Mouse (Mus musculus) limb, embryonic 12.5 days (tissue): ENCODE data around the gene Pip5k1b. TPM values are rescaled to one million over a fixed set of nuclear protein-coding genes. Genes with fewer than 3 reads are reported as not detected.
A peak's percentile ranks its signal among the peaks of the same experiment; 100 is the strongest.
"Not testable (repeated sequence)": the region's sequence is repeated elsewhere in the genome, so short reads cannot be mapped to it uniquely, and the experiment has no call there.

ENCODE experiments used
- ATAC-seq: fragments of 200-750 bp; cut with Nextera tagmentation; 2 replicates; pipeline ENCODE4 v1.8.0; 2017; ENCODE audit warnings: low read depth, moderate TSS enrichment; ENCODE audit not compliant: insufficient number of reproducible peaks, insufficient read depth, low FRiP score, low TSS enrichment
- H3K27ac ChIP-seq: fragments of 300-500 bp; sonication (generic); 2 replicates; pipeline ENCODE4 v1.5.1; 2016; ENCODE audit warnings: mild to moderate bottlenecking, moderate library complexity
- H3K27me3 ChIP-seq: fragments of 300-500 bp; sonication (generic); 2 replicates; pipeline ENCODE4 v1.6.1; 2016; ENCODE audit warnings: mild to moderate bottlenecking, moderate library complexity
- H3K36me3 ChIP-seq: fragments of 300-500 bp; sonication (generic); 2 replicates; pipeline ENCODE4 v1.6.1; 2016; ENCODE audit warnings: mild to moderate bottlenecking, moderate library complexity
- H3K4me1 ChIP-seq: fragments of 300-500 bp; sonication (generic); replicated peaks from 2 replicates; pipeline ENCODE4 v1.6.1; 2016
- H3K4me2 ChIP-seq: fragments of 300-500 bp; sonication (generic); 2 replicates; pipeline ENCODE4 v1.6.1; 2016; ENCODE audit warnings: mild to moderate bottlenecking, moderate library complexity
- H3K4me3 ChIP-seq: fragments of 300-500 bp; sonication (generic); replicated peaks from 2 replicates; pipeline ENCODE4 v1.5.1; 2016; ENCODE audit warnings: mild to moderate bottlenecking
- H3K9ac ChIP-seq: fragments of 300-500 bp; sonication (generic); replicated peaks from 2 replicates; pipeline ENCODE4 v1.6.1; 2016; ENCODE audit warnings: mild to moderate bottlenecking, moderate library complexity
- H3K9me3 ChIP-seq: fragments of 300-500 bp; sonication (generic); 2 replicates; pipeline ENCODE4 v1.6.1; 2016; ENCODE audit warnings: mild to moderate bottlenecking, moderate library complexity
- whole genome bisulfite sequencing: fragments of 180-500 bp; shearing (Covaris S2); methylation state at CpG from one replicate; pipeline ENCODE4 v1.1.7; 2016; 5-methylcytosine and 5-hydroxymethylcytosine counted together
- polyA plus RNA-seq: library from polyadenylated mRNA; unstranded; fragments of >200 nt; fragmentation: Nextera tagmentation; extraction: Ambion mirVana; gene quantifications from 2 replicates; pipeline ENCODE4 v1.2.1, GENCODE M21; 2016

Pip5k1b gene
- polyA plus RNA-seq, 1 experiment from 2014 or later: 0.56 TPM

DNA sequence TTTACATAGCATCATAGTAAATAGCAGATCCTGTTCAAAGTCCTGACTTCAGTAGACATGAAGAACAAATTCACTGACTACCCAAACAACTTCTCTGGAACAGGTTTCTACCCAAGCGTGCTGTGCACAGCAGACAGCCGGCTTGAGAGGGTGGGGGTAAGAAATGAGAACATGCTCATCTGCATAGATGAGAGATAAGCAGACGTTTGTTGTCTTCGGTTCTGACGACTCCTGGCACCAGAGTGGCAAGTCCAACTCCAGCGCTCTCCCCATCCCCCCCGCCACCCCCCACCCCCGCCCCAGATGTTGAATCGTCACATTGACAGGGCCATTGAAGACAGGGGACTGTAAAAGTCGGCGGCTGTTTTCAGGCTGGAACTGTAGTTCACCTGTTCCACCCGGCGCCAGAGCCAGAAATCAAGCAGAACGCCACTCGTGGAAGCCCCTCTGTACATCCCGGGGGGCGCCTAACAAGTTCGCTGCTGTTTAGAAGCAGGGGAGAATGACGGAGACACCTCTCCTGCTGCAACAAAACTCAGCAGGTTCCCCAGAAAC lies 684 bp downstream of the Pip5k1b start:
- Histone ChIP-seq H3K4me2 (peak overlapping the region; percentile 95), H3K27me3 (peaks cover 55% of the 10 kb centered on the region), H3K4me3 (peak overlapping the region; percentile 73), H3K4me1 (peaks cover 27% of the 10 kb centered on the region), H3K36me3 (no peaks in the 10 kb centered on the region), H3K9ac (peak overlapping the region; percentile 77), H3K9me3 (no peaks in the 10 kb centered on the region), H3K27ac (no peak overlapping the region)
- peak; percentile 28; the same call in 1 of the 2 replicates for ATAC-seq
- WGBS: under 1% methylated on average over 19 of the region's 19 CpGs

DNA sequence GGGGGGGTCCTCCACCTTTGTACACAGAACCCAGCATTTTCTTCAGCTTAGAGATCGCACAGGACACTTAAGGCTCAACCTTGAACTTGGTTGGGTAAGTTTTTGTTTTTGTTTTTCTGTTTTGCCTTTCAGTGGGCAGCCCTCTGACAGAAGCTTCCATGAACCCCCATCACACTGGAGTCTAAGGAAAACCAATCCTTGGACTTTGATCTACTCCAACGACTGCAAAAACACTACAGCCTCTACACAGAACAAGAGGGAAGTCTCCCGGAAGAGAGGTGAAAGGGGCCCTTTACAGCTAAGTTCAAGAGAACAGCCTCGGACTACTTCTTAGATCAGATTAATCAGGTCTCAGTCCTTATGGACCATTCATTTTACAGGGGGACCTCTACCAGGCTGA lies 1.2 kb downstream of the Pip5k1b start:
- Histone ChIP-seq H3K4me2 (peak overlapping the region; percentile 95), H3K4me1 (peaks cover 27% of the 10 kb centered on the region), H3K9ac (no peak overlapping the region), H3K36me3 (no peaks in the 10 kb centered on the region), H3K27ac (no peak overlapping the region), H3K4me3 (peak overlapping the region; percentile 73; the same call in 1 of the 2 replicates), H3K9me3 (no peaks in the 10 kb centered on the region), H3K27me3 (peaks cover 55% of the 10 kb centered on the region)
- 32% methylated on average over 4 of the region's 4 CpGs for WGBS
- no peak for ATAC-seq

DNA sequence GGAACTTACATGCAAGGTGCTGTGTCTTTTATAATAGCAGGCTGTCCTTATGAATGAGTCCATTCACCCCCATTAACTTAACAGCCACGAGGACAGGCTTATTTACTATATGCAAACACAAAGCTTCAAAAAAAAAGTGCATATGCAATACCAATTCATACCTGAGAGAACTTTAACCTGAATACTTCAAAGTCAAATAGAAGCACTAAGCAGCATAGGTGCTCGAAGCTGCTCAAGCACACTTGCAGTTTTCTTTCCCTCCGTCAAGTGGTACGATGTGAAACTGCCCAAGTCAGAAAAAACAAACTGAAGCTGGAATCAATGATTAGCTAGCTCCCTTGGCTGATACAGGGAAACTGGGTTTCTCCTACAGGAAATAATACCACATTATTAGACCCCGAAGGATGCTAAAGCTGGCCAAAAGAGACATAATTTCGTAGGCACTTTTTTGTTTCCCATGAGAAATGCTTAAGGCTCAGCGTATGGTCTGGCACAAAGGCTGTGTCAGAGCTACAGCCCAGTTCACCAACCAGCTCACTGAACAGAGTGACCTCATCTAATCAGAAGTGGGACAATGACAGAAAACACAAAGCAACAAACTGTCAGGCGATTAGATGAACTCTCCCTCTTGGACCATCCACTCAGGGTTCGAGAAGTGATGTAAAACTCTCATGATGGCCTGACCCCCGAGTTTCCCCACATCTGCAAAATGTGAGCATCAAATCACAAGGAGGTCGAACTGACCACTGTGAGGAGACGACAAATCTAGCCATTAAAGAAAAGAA lies 2.2 kb downstream of the Pip5k1b start:
- Histone ChIP-seq H3K4me1 (peaks cover 27% of the 10 kb centered on the region), H3K9me3 (0 out of 2 replicates have a peak, but pooled peaks cover 2% of the 10 kb centered on the region), H3K4me2 (no peak overlapping the region), H3K4me3 (no peak overlapping the region), H3K9ac (no peak overlapping the region), H3K36me3 (no peaks in the 10 kb centered on the region), H3K27me3 (peaks cover 50% of the 10 kb centered on the region), H3K27ac (no peak overlapping the region)
- 75% methylated on average over 12 of the region's 12 CpGs for WGBS
- ATAC-seq: no peak

DNA sequence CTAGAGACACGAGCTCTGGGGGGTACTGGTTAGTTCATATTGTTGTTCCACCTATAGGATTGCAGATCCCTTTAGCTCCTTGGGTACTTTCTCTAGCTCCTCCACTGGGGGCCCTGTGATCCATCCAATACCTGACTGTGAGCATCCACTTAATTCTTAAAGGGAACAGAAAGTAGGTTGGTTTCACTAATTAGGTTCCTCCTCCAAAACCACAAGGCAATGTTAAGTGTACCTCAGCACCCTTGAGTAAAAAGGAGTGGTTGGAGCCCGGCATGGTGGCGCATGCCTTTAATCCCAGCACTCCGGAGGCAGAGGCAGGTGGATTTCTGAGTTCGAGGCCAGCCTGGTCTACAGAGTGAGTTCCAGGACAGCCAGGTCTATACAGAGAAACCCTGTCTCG lies 3.0 kb downstream of the Pip5k1b start:
- H3K4me3 ChIP-seq, H3K27ac ChIP-seq, H3K9ac ChIP-seq, H3K4me2 ChIP-seq, ATAC-seq, H3K36me3 ChIP-seq: not testable (repeated sequence)
- Histone ChIP-seq H3K4me1 (peaks cover 25% of the 10 kb centered on the region), H3K9me3 (peaks cover 10% of the 10 kb centered on the region), H3K27me3 (peaks cover 46% of the 10 kb centered on the region)
- WGBS: 82% methylated on average over 6 of the region's 6 CpGs

DNA sequence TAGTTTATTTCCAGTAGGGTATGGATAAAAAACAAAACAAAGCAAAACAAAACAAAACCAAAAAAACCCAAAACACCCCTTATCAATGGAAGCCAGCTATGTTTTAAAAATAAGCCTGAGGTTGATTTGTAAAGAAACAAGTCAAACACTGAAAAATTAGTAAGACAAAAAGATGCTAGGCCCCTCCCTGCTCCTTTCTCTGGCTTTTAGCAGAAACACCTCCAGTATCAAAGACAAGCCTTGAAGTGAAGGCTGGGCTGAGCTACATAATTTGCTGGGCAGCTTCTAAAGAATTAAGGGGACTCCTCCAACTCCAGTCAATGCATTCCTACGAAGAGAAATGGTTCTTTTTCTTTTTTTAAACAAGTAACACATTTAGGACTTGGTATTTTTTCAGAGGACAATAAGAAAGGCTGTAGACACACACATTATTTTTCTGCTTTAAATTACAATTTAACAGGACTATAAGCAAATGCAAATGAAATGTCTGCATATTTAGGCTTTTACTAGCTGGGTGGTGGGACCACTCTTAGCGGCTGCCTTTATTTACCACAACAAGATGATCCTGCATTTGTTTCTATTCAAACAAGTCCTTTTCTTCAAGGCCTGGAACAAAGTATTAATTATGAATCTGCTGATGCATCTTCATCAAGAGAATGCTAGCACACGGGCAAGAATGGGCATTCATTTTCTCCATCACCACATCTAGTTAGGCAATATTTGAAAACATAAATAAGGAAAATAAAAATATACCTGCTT lies 4.3 kb downstream of the Pip5k1b start:
- peaks cover 13% of the 10 kb centered on the region for H3K9me3 ChIP-seq
- no peak overlapping the region for H3K4me3 ChIP-seq
- no peak overlapping the region for H3K27ac ChIP-seq
- H3K27me3 ChIP-seq: peaks cover 33% of the 10 kb centered on the region
- H3K4me2 ChIP-seq: no peak overlapping the region
- H3K9ac ChIP-seq: no peak overlapping the region
- H3K36me3 ChIP-seq: no peaks in the 10 kb centered on the region
- ATAC-seq: no peak
- H3K4me1 ChIP-seq: peaks cover 12% of the 10 kb centered on the region
- WGBS: 55% methylated on average over 3 of the region's 3 CpGs

DNA sequence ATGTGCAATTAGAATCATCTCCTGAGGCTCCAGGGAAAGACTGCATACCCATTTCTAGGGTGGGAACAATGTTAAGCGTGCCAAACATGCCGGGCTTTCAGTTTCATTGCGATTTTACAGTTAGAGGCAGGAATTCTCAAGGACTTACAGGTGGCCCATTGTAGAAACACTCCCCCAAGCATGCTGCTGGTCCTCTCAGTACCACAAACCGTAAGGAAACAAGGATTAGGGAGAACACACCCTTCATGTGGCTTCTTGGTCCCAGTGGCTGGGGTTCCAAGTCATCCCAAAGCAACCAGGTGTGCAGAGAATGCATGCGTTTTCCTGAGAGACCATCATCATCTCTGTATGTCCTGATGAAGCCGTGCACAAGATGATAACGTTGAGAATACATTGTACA lies 4.9 kb downstream of the Pip5k1b start:
- H3K9me3 ChIP-seq: peaks cover 13% of the 10 kb centered on the region
- H3K9ac ChIP-seq: no peak overlapping the region
- no peaks in the 10 kb centered on the region for H3K36me3 ChIP-seq
- H3K27me3 ChIP-seq: peaks cover 27% of the 10 kb centered on the region
- H3K4me1 ChIP-seq: peaks cover 10% of the 10 kb centered on the region
- H3K4me2 ChIP-seq: no peak overlapping the region
- 74% methylated on average over 7 of the region's 7 CpGs for WGBS
- H3K4me3 ChIP-seq: no peak overlapping the region
- no peak for ATAC-seq
- no peak overlapping the region for H3K27ac ChIP-seq

DNA sequence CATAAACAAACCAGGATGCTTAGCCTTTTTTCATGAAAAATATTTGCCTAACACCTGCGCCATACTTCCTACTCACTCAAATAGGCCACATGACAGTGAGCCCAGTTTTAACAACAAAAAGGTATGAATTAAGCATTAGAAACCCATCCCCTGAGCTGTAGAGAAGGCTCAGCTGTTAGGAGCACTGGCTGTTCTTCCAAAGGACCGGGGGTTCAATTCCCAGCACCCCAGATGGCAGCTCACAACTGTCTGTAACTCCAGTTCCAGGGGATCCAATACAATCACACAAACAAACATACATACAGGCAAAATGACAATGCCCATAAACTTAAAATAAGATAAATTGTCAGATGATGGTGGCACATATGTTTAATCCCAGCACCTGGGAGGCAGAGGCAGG lies 5.7 kb downstream of the Pip5k1b start:
- H3K4me2 ChIP-seq: no peak overlapping the region
- H3K4me3 ChIP-seq: no peak overlapping the region
- no peaks in the 10 kb centered on the region for H3K36me3 ChIP-seq
- peaks cover 13% of the 10 kb centered on the region for H3K9me3 ChIP-seq
- no peak overlapping the region for H3K27ac ChIP-seq
- H3K4me1 ChIP-seq: peaks cover 4% of the 10 kb centered on the region
- H3K9ac ChIP-seq: no peak overlapping the region
- peaks cover 21% of the 10 kb centered on the region for H3K27me3 ChIP-seq
- WGBS: 92% methylated on average over 2 of the region's 2 CpGs
- no peak for ATAC-seq

DNA sequence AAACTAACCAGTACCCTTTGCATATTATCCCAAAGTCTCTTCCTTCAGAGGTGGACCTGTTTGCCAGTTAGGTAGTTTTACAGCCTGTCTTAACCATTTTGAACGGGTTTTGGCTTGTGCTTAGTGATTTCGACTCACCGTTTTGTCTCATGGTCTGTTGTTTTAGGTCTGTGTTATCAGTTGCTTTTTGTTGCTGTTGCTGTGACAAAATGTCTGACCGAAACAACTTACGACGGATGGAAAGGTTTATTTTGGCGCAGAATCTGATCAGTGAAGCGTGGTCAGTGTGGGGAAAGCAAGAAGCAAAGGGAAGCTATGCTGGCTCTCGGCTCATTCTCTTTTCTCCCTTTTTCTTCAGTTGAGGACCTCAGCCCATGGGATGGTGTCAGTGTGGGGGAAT lies 7.3 kb downstream of the Pip5k1b start:
- Histone ChIP-seq H3K27ac (no peak overlapping the region), H3K9ac (no peak overlapping the region), H3K4me3 (no peak overlapping the region), H3K4me1 (no peaks in the 10 kb centered on the region), H3K36me3 (no peaks in the 10 kb centered on the region), H3K4me2 (no peak overlapping the region), H3K27me3 (peaks cover 4% of the 10 kb centered on the region), H3K9me3 (peaks cover 13% of the 10 kb centered on the region)
- WGBS: 92% methylated on average over 9 of the region's 9 CpGs
- no peak for ATAC-seq

DNA sequence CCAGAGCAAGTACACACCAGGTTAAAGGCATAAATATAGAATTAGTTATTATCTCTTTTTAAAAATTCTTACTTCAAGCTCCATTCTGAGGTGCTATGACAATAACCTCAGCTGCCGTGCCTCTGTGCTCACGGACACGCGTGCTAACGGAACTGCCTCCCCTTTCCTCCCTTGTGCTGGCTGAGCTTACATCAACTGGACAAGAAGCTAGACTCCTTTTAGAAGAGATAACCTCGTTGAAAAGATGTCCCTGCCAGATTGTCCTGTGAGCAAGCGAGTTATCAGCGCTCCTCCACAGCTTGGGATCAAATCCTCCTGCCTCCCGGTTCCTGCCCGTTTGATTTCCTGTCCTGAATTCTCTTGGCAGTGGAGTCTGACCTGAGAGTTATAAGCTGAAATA lies 9.5 kb downstream of the Pip5k1b start:
- Histone ChIP-seq H3K4me1 (no peaks in the 10 kb centered on the region), H3K27me3 (no peaks in the 10 kb centered on the region), H3K27ac (no peak overlapping the region), H3K4me2 (no peak overlapping the region), H3K36me3 (no peaks in the 10 kb centered on the region), H3K9ac (no peak overlapping the region), H3K9me3 (peaks cover 13% of the 10 kb centered on the region), H3K4me3 (no peak overlapping the region)
- ATAC-seq: no peak
- 84% methylated on average over 10 of the region's 10 CpGs for WGBS

DNA sequence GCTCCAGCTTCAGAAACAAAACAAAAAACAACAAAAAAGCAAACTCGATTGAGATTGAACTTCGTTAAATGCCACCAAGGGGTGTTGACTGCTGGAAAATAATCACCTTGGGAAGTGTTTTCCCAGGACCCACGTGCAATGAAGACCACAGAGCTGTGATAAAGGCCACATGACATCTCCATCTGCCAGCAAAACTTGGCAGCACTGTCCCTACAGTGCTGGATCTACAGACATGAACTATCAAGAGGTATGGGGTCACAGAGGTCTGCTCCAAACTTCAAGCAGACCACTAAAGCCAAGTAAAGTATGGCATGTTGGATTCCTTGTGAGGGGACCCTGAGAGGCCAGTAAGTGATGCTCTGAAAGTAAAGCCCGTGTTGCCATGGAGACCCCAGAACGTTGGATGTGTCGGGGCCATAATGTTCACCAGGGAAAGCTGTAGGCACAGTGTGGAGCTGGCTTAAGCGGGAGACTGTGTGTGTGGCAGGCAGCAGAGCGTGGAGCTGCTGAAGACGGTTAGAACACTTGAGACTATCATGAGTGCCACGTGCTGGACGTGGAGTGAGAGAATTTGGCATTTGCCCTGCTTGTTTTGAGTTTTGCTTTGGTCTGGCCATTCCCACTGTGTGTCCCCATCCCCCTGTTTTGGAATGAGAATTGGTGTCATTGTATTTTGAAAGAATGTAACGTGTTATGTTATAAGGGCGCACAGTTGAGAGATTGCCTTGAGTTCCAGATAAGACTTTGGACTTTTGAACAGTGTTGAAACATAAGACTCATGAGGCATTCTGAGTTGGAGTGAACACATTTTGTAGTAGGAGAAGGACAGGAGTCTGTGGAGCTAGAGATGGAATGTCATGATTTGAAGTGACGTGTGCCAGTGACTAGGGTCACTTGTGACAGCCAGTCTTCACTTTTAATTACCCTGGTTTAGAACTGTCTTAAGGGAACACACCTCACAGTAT lies 12.0 kb downstream of the Pip5k1b start:
- no peaks in the 10 kb centered on the region for H3K36me3 ChIP-seq
- H3K4me1 ChIP-seq: no peaks in the 10 kb centered on the region
- peaks cover 12% of the 10 kb centered on the region for H3K9me3 ChIP-seq
- no peak for ATAC-seq
- no peak overlapping the region for H3K4me2 ChIP-seq
- H3K27me3 ChIP-seq: no peaks in the 10 kb centered on the region
- H3K27ac ChIP-seq: no peak overlapping the region
- H3K9ac ChIP-seq: no peak overlapping the region
- H3K4me3 ChIP-seq: no peak overlapping the region
- 84% methylated on average over 14 of the region's 14 CpGs for WGBS
